Mouse (Mus musculus): ENCODE measurements around the gene Kitl. TPM values are rescaled to one million over a fixed set of nuclear protein-coding genes. Genes with fewer than 3 reads are reported as not detected.

The Kitl gene
- polyA plus RNA-seq, 1 experiment from 2014 or later: 7.0 TPM

DNA sequence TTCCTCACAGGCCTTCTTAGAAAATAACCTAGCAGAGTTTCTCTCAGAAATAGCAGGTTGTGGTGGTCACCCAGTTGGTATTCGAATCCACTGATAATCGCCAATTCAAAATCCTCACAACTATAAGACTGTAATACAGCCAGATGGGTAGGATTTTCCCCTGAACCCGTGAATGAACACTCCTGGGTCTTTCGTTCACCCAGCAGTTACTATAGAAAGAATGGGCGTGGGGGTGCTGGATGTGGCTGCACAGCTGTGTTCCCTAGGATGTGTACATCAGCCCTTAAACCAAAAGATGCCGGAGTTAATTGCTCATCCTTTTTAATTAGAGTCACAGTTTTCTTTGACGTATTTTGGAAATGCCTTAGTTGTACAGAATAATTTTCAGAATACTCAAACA is 50.9 kb downstream of the Kitl start:
- Histone ChIP-seq H3K36me3 (no peaks in the 10 kb centered on the region), H3K4me3 (no peak overlapping the region), H3K27ac (no peak overlapping the region), H3K9me3 (replicated peaks) (no peaks in the 10 kb centered on the region), H3K4me1 (peaks cover 10% of the 10 kb centered on the region; the same call in 1 of the 2 replicates), H3K27me3 (ENCODE audit: low read depth, poor library complexity, severe bottlenecking) (no peaks in the 10 kb centered on the region)
- 79% methylated on average over 7 of the region's 7 CpGs for WGBS
- DNase-seq (ENCODE audit: low spot score): no peak

DNA sequence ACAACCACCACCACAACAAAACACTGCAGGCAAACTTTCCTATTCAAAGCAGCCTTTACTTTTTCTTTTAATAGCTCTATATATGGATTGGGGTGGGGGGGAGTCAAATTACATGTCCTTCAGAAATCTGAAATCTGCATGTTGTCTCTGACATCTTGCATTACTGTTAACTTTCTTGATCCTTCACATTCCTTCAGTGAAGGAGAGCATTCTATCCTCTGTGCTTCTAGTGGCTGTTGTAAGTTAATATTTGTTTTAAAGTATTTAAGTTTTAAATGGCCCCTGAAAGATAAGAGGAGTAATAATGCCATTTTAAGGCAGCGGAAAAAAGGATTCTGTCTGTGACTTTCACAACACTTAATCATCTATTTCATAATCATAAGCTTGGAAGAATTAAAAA is 57.2 kb downstream of the Kitl start:
- no peaks in the 10 kb centered on the region for H3K4me1 ChIP-seq
- H3K9me3 ChIP-seq (replicated peaks): no peaks in the 10 kb centered on the region
- H3K27me3 ChIP-seq (ENCODE audit: low read depth, poor library complexity, severe bottlenecking): no peaks in the 10 kb centered on the region
- H3K4me3 ChIP-seq: no peak overlapping the region
- H3K27ac ChIP-seq: no peak overlapping the region
- whole genome bisulfite sequencing: 87% methylated on average over 1 of the region's 1 CpGs
- H3K36me3 ChIP-seq: no peaks in the 10 kb centered on the region
- DNase-seq (ENCODE audit: low spot score): no peak

DNA sequence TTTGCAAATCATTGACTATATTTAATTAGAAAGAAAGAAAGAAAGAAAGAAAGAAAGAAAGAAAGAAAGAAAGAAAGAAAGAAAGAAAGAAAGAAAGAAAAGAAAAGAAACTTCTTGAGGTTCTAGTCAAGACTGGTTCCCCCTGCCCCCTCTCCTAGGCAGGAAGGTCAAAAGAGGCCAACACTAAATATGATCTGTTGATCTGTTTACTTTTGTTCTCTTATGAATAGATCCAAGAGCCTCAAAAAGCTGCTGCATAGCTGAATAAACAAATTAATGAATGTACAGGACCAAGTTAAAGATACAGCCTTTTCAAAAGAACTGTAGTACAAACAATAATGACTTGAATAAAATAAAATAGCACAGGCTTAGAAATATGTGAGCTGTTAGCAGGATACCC is 57.7 kb downstream of the Kitl start:
- H3K27me3 ChIP-seq (ENCODE audit: low read depth, poor library complexity, severe bottlenecking): no peaks in the 10 kb centered on the region
- H3K36me3 ChIP-seq: no peaks in the 10 kb centered on the region
- no peaks in the 10 kb centered on the region for H3K9me3 ChIP-seq (replicated peaks)

DNA sequence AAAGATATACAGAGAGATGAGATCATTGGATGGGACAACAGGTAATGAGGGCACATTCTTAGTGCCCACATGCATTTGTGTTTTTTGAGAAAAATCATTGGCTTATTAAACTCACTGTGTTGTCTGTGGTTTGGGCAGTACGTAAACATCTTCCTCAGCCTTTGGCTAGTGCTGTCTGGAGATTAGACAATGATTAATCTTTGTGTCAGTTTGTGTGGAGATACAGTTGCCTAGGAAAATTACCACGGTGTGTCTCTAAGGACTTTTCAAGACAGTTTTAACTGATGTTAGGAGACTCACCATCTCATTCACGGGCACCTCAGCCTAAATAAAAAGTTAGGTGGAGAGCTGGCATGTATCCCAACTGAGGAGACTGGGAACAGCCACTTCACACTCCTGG is 85.7 kb downstream of the Kitl start:
- 64% methylated on average over 3 of the region's 3 CpGs for WGBS
- H3K27ac ChIP-seq: no peak overlapping the region
- no peak for DNase-seq (ENCODE audit: low spot score)
- no peaks in the 10 kb centered on the region for H3K9me3 ChIP-seq (replicated peaks)
- no peak overlapping the region for H3K4me3 ChIP-seq
- no peaks in the 10 kb centered on the region for H3K4me1 ChIP-seq
- H3K36me3 ChIP-seq: no peaks in the 10 kb centered on the region
- no peaks in the 10 kb centered on the region for H3K27me3 ChIP-seq (ENCODE audit: low read depth, poor library complexity, severe bottlenecking)

More for the DNA sequence above, 57.7 kb downstream of the Kitl start:
- no peak for DNase-seq (ENCODE audit: low spot score)
- Histone ChIP-seq H3K27ac (no peak overlapping the region), H3K4me3 (no peak overlapping the region), H3K4me1 (no peaks in the 10 kb centered on the region)

DNA sequence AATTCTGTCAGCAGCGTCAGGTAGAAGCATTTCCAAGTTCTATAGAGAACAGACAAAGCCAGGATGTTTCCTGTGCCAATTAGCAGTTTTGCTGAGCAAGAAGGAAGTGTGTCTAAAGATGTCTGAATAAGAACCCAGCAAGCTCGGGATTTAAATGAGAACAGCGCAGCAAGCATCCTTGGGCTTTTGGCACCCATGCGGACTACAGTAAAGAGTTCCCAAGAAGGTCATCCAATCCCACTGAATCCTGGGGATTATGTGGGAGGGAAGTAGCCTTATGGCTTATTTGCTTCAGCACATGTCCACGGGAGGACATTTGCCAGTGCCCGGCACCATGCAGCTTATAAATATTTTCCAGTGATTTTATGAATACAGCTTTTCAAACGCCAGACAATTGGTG is 95.8 kb downstream of the Kitl start:
- H3K9me3 ChIP-seq (replicated peaks): no peaks in the 10 kb centered on the region
- no peaks in the 10 kb centered on the region for H3K4me1 ChIP-seq
- no peak overlapping the region for H3K4me3 ChIP-seq
- 60% methylated on average over 7 of the region's 7 CpGs for WGBS
- DNase-seq (ENCODE audit: low spot score): no peak
- H3K27ac ChIP-seq: no peak overlapping the region
- H3K36me3 ChIP-seq: no peaks in the 10 kb centered on the region
- no peaks in the 10 kb centered on the region for H3K27me3 ChIP-seq (ENCODE audit: low read depth, poor library complexity, severe bottlenecking)

DNA sequence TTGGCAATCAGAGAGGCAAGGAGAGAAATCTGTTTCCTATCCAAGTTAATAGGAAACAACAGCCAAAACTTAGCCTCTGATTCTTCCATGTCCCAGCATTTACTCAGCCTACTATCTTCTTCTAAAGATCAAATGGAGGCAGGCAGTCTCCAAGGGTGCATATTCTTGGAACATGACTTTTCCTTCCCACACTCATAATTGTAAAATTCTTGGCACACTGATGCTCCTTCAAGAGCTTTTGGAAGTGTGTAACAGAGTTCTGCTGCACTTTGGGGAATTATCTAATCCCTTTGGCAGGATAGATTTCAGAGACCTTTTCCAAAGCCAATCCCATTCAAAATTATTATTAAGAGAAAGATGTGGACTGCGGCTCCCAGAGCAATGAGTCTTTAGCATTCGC is 100.1 kb downstream of the Kitl start:
- no peak for DNase-seq (ENCODE audit: low spot score)
- H3K36me3 ChIP-seq: no peaks in the 10 kb centered on the region
- H3K4me3 ChIP-seq: no peak overlapping the region
- 95% methylated on average over 2 of the region's 2 CpGs for WGBS
- H3K9me3 ChIP-seq (replicated peaks): no peaks in the 10 kb centered on the region
- H3K4me1 ChIP-seq: no peaks in the 10 kb centered on the region
- no peak overlapping the region for H3K27ac ChIP-seq
- H3K27me3 ChIP-seq (ENCODE audit: low read depth, poor library complexity, severe bottlenecking): no peaks in the 10 kb centered on the region

DNA sequence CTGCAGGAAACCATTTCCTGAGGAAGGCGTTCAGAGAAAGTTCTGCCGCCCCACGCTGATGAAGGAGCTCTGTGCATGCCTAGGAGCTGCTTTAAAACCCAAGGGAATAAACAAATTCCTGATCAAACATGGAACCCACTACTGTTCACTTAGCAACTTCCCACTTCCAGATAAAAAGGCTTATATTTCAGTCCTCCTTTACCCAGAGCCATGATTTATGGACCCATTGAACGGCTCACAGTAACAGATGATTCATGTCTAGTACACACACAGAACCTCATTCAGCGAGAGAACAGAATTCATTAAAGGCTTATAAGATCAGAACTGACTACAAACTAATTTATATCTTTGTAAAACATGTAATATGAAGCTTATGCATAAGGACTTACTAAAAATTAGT is 109.0 kb downstream of the Kitl start:
- Histone ChIP-seq H3K4me1 (peaks cover 4% of the 10 kb centered on the region; the same call in 1 of the 2 replicates), H3K27me3 (ENCODE audit: low read depth, poor library complexity, severe bottlenecking) (no peaks in the 10 kb centered on the region), H3K4me3 (no peak overlapping the region), H3K27ac (no peak overlapping the region), H3K9me3 (replicated peaks) (no peaks in the 10 kb centered on the region), H3K36me3 (no peaks in the 10 kb centered on the region)
- DNase-seq (ENCODE audit: low spot score): no peak
- 68% methylated on average over 5 of the region's 5 CpGs for WGBS

DNA sequence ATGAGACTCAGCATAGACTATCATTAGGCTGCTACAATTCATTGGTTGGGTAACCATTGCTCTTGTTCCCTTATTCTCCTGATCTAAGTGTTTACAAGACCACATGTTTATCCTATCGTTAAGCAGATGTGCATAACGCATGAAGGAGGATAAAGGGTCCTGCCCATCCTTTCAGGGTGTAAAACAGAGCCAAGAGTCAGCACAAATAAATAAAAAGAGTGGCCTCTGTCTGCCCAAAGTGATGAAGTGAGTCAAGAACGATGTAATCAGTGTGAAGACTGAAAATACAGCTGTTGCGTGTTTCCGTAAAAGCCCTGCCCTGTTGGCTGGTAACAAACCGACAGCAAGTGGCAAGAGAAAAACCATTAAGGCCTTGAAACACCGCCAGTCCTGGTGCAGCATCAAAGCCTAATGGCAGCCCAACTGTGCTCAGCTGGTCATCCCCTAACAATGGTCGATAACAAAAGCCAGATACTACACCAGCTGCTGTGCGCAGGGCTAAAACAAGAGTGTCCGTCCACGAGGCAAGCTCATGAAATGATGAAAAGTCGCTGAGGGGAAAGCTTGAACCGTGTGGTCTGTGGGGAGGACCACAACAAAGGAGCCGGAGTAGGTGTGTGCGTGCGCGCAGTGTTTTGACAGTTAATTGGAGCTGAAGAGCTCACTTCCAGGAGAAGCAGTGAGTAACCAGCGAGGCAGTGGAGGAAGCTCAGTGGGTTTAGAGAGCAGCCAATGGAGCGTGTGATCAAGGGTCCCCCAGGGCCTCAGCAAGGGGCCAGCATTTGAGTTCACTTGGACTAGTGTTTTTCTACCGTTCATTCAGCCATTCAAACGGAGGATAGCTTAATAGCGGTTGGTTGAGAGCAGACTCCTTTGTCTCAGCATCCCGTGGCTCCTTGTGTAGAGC is 112.7 kb downstream of the Kitl start:
- Histone ChIP-seq H3K27me3 (ENCODE audit: low read depth, poor library complexity, severe bottlenecking) (no peaks in the 10 kb centered on the region), H3K27ac (no peak overlapping the region), H3K36me3 (no peaks in the 10 kb centered on the region), H3K4me3 (no peak overlapping the region), H3K4me1 (peaks cover 4% of the 10 kb centered on the region; the same call in 1 of the 2 replicates), H3K9me3 (replicated peaks) (no peaks in the 10 kb centered on the region)
- DNase-seq (ENCODE audit: low spot score): no peak
- 82% methylated on average over 23 of the region's 23 CpGs for WGBS

DNA sequence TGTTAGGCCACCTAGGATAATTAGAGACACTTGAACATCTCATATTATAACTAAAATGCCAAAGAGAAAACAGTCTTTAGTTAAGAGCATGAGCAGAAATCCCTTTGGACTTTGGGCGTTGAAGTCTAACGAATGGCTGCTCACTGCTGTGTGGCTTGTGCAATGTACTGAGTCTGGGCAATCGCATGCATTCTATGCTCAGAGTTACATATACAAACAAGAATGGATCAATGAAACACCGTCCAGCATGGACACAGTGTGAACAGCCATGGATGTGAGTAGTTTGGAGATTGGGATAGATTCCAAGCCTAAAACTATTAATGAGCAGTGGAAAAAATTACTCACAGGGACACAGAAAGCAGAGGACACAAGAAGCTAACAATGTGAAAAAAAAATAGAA is 116.2 kb downstream of the Kitl start:
- Histone ChIP-seq H3K9me3 (replicated peaks) (no peaks in the 10 kb centered on the region), H3K4me1 (peaks cover 4% of the 10 kb centered on the region; the same call in 1 of the 2 replicates), H3K27me3 (ENCODE audit: low read depth, poor library complexity, severe bottlenecking) (no peaks in the 10 kb centered on the region), H3K4me3 (no peak overlapping the region), H3K36me3 (no peaks in the 10 kb centered on the region), H3K27ac (no peak overlapping the region)
- no peak for DNase-seq (ENCODE audit: low spot score)
- 94% methylated on average over 4 of the region's 4 CpGs for WGBS

DNA sequence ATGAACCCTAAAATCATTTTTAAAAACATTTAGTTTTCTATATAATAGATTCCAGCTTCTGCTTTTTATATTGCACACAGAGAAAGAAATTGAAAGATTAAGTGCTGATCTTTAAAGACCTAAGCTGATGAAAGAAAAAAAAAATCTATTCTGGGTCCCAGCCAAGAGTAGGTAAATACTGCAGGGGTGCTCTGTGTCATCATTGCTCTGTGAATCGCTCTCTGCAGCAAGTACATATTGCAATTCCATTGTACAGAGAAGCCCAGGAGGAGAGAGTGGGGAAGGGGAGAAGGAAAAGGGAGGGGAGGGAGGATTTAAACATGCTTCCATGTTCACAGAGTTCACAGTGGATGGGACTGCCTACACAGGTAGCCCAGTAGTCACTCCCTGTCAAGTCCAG is 116.9 kb downstream of the Kitl start:
- Histone ChIP-seq H3K4me3 (no peak overlapping the region), H3K9me3 (replicated peaks) (no peaks in the 10 kb centered on the region), H3K4me1 (peaks cover 4% of the 10 kb centered on the region; the same call in 1 of the 2 replicates), H3K36me3 (no peaks in the 10 kb centered on the region), H3K27ac (no peak overlapping the region), H3K27me3 (ENCODE audit: low read depth, poor library complexity, severe bottlenecking) (no peaks in the 10 kb centered on the region)
- 95% methylated on average over 1 of the region's 1 CpGs for WGBS
- no peak for DNase-seq (ENCODE audit: low spot score)

DNA sequence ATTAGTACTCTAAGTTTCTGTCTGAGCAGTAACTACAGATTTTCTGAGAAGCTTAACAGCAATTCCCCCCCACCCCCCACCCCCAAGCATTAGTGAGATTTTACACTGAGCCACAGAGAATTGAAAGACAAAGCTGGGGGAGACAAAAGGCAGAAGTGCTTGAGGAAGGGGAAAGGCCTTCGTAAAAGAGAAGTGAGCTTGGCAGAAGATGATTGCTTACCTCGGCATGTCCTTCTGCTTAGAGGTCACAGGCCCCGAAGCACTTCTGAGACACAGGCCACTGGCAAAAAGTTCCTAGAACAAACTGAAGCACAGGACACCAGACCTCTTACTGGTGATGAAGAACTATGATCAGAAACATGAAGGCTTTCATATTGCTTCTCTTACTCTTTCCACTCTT is 123.1 kb downstream of the Kitl start:
- no peaks in the 10 kb centered on the region for H3K36me3 ChIP-seq
- H3K27me3 ChIP-seq (ENCODE audit: low read depth, poor library complexity, severe bottlenecking): no peaks in the 10 kb centered on the region
- 74% methylated on average over 3 of the region's 3 CpGs for WGBS
- H3K27ac ChIP-seq: no peak overlapping the region
- no peak for DNase-seq (ENCODE audit: low spot score)
- H3K4me1 ChIP-seq: no peaks in the 10 kb centered on the region
- H3K4me3 ChIP-seq: no peak overlapping the region
- no peaks in the 10 kb centered on the region for H3K9me3 ChIP-seq (replicated peaks)

DNA sequence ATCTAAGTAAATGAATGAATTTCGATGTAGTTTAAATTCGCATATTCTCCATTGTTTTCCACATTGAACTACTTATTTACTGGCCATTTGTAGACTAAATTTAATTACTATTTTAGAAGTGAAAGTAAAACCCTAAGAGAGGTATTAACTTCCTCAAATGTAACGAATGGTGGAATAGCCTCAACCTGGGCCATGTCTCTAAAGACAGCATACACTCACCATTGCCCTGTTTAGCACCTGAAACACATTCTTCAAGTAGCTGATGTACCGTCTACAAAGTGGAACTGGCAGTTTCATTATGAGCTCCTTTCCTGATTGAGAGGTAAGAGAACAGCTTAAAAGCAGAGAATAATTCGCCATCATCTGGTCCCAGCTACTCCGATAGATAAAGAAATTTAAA is 132.7 kb downstream of the Kitl start:
- Histone ChIP-seq H3K27ac (no peak overlapping the region), H3K4me1 (no peaks in the 10 kb centered on the region), H3K36me3 (no peaks in the 10 kb centered on the region), H3K9me3 (replicated peaks) (no peaks in the 10 kb centered on the region), H3K27me3 (ENCODE audit: low read depth, poor library complexity, severe bottlenecking) (no peaks in the 10 kb centered on the region), H3K4me3 (no peak overlapping the region)
- 92% methylated on average over 6 of the region's 6 CpGs for WGBS
- no peak for DNase-seq (ENCODE audit: low spot score)
